9 mouse cellular contexts compared by ENCODE assay signal in genomic region chr4:41698421-41699016, GRCm38 (mm10). TPM values are rescaled to one million over a fixed set of nuclear protein-coding genes. Genes with fewer than 3 reads are reported as not detected.
DNase-seq lines count a peak whose midpoint lies in the region; ATAC-seq lines count a peak whose summit lies in the region.
"Not testable (repeated sequence)": the region's sequence is repeated elsewhere in the genome, so short reads cannot be mapped to it uniquely, and the experiment has no call there.
"Had no signal": no experiment of that assay in that cellular context is flagged by ENCODE, and none has a peak within 500 bp of the region (broad histone marks: within the 10 kb centered on the region; RNA-seq: fewer than 3 reads in every experiment).

No protein-coding gene starts in this region.

- H3K9ac ChIP-seq in heart, embryonic 11.5 days (ENCODE audit: low read depth, low read length); hindbrain, embryonic 14.5 days; midbrain, embryonic 13.5 days (replicated peaks): not testable (repeated sequence)

- WGBS in heart, embryonic 11.5 days (ENCODE audit: insufficient replicate concordance): 9% methylated on average over 19 of the region's 32 CpGs
- WGBS in hindbrain, embryonic 14.5 days: 7% methylated on average over 19 of the region's 32 CpGs
- 9% methylated on average over 14 of the region's 32 CpGs for WGBS in midbrain, embryonic 13.5 days

- not testable (repeated sequence) for H3K36me3 ChIP-seq in heart, embryonic 11.5 days (ENCODE audit: control insufficient read depth, insufficient read depth, low read length); hindbrain, embryonic 14.5 days (replicated peaks; ENCODE audit: control insufficient read depth, insufficient read depth); midbrain, embryonic 13.5 days

- H3K4me2 ChIP-seq in heart, embryonic 11.5 days: peak overlapping the region; percentile 34
- peak overlapping the region; percentile 37 for H3K4me2 ChIP-seq in hindbrain, embryonic 14.5 days (replicated peaks)
- peak overlapping the region; percentile 32 for H3K4me2 ChIP-seq in midbrain, embryonic 13.5 days (replicated peaks)

- H3K4me3 ChIP-seq in heart, embryonic 11.5 days (ENCODE audit: low read depth, low read length); hindbrain, embryonic 14.5 days (replicated peaks; ENCODE audit: low read length); midbrain, embryonic 13.5 days (replicated peaks): not testable (repeated sequence)

- not testable (repeated sequence) for H3K27me3 ChIP-seq in heart, embryonic 11.5 days (ENCODE audit: control insufficient read depth, insufficient read depth, low read length); hindbrain, embryonic 14.5 days (ENCODE audit: control insufficient read depth, insufficient read depth, low read length); midbrain, embryonic 13.5 days

- DNase-seq in adrenal gland, postnatal 36 days: peak; percentile 48 to 68
- DNase-seq in cerebellum, postnatal 36 days: peak; percentile 51 to 70
- DNase-seq in gastrocnemius, adult 18-20 months (ENCODE audit: low spot score): peak; percentile 80
- not testable (repeated sequence) for DNase-seq in hindbrain, embryonic 14.5 days (ENCODE audit: low spot score)
- peak; percentile 56 for DNase-seq in left cerebral cortex, postnatal 4 days

- not testable (repeated sequence) for H3K9me3 ChIP-seq in heart, embryonic 11.5 days (replicated peaks; ENCODE audit: control insufficient read depth, low read length); hindbrain, embryonic 14.5 days (ENCODE audit: control insufficient read depth, low read length); midbrain, embryonic 13.5 days

- H3K27ac ChIP-seq in heart, embryonic 11.5 days (ENCODE audit: low read depth, low read length); hindbrain, embryonic 14.5 days; midbrain, embryonic 13.5 days: not testable (repeated sequence)

- intact Hi-C loops in left cerebral cortex, postnatal 4 days (cut with DNase I): not testable (repeated sequence)

- ATAC-seq in heart, embryonic 11.5 days (replicated peaks; ENCODE audit: insufficient number of reproducible peaks, low FRiP score, low TSS enrichment); hindbrain, embryonic 14.5 days (ENCODE audit: low FRiP score); midbrain, embryonic 13.5 days: not testable (repeated sequence)

- not testable (repeated sequence) for H3K4me1 ChIP-seq in heart, embryonic 11.5 days (ENCODE audit: control insufficient read depth, insufficient read depth, low read length); hindbrain, embryonic 14.5 days (replicated peaks; ENCODE audit: control insufficient read depth, insufficient read depth, low read length); midbrain, embryonic 13.5 days (replicated peaks)

RNA-seq across cellular contexts. Expression of gene Il11ra1, which starts 1.3 kb away (rescaled TPM):
- total RNA-seq in adrenal gland, postnatal 36 days (2021): 10 to 100 TPM; 79.1 to 85.0 TPM
- 10 to 100 TPM; 44.7 to 53.1 TPM for total RNA-seq in gastrocnemius, adult 18-20 months (2021)
- 128 and 137 TPM in 2 replicates for polyA plus RNA-seq in heart, embryonic 11.5 days (2014; fragmentation: Nextera tagmentation; extraction: Ambion mirVana)
- 39.9 and 40.6 TPM in 2 replicates for polyA plus RNA-seq in hindbrain, embryonic 14.5 days (2014; fragmentation: Nextera tagmentation; extraction: Ambion mirVana)
- total RNA-seq in left cerebral cortex, postnatal 4 days (2021): 10 to 100 TPM; 17.8 to 20.7 TPM
- polyA plus RNA-seq in midbrain, embryonic 13.5 days (2015; fragmentation: Nextera tagmentation; extraction: Ambion mirVana): 34.0 and 34.9 TPM in 2 replicates

RNA-seq across cellular contexts. Expression of gene Cntfr, which starts 1.6 kb away (rescaled TPM):
- total RNA-seq in adrenal gland, postnatal 36 days (2021): 10 to 100 TPM; 39.3 to 40.3 TPM
- total RNA-seq in gastrocnemius, adult 18-20 months (2021): 10 to 100 TPM; 14.4 to 47.1 TPM
- polyA plus RNA-seq in heart, embryonic 11.5 days (2014; fragmentation: Nextera tagmentation; extraction: Ambion mirVana): 4.1 and 4.3 TPM in 2 replicates
- polyA plus RNA-seq in hindbrain, embryonic 14.5 days (2014; fragmentation: Nextera tagmentation; extraction: Ambion mirVana): 19.2 and 21.8 TPM in 2 replicates
- 10 to 100 TPM; 60.5 to 61.7 TPM for total RNA-seq in left cerebral cortex, postnatal 4 days (2021)
- 27.6 and 32.7 TPM in 2 replicates for polyA plus RNA-seq in midbrain, embryonic 13.5 days (2015; fragmentation: Nextera tagmentation; extraction: Ambion mirVana)

RNA-seq across cellular contexts. Expression of gene Rpp25l, which starts 14.8 kb away (rescaled TPM):
- 10 to 100 TPM; 39.2 to 42.6 TPM for total RNA-seq in adrenal gland, postnatal 36 days (2021)
- total RNA-seq in gastrocnemius, adult 18-20 months (2021): 10 to 100 TPM; 46.9 to 48.3 TPM
- 50.2 and 51.6 TPM in 2 replicates for polyA plus RNA-seq in heart, embryonic 11.5 days (2014; fragmentation: Nextera tagmentation; extraction: Ambion mirVana)
- 57.5 and 60.5 TPM in 2 replicates for polyA plus RNA-seq in hindbrain, embryonic 14.5 days (2014; fragmentation: Nextera tagmentation; extraction: Ambion mirVana)
- total RNA-seq in left cerebral cortex, postnatal 4 days (2021): 10 to 100 TPM; 32.2 to 34.5 TPM
- 63.9 and 67.4 TPM in 2 replicates for polyA plus RNA-seq in midbrain, embryonic 13.5 days (2015; fragmentation: Nextera tagmentation; extraction: Ambion mirVana)

RNA-seq across cellular contexts. Expression of gene Dctn3, which starts 24.5 kb away (rescaled TPM):
- 100 to 1,000 TPM; 103 to 123 TPM for total RNA-seq in adrenal gland, postnatal 36 days (2021)
- 10 to 100 TPM; 42.5 to 45.3 TPM for total RNA-seq in gastrocnemius, adult 18-20 months (2021)
- polyA plus RNA-seq in heart, embryonic 11.5 days (2014; fragmentation: Nextera tagmentation; extraction: Ambion mirVana): 120 and 126 TPM in 2 replicates
- 271 and 274 TPM in 2 replicates for polyA plus RNA-seq in hindbrain, embryonic 14.5 days (2014; fragmentation: Nextera tagmentation; extraction: Ambion mirVana)
- 100 to 1,000 TPM; 161 to 166 TPM for total RNA-seq in left cerebral cortex, postnatal 4 days (2021)
- 270 and 278 TPM in 2 replicates for polyA plus RNA-seq in midbrain, embryonic 13.5 days (2015; fragmentation: Nextera tagmentation; extraction: Ambion mirVana)

RNA-seq across cellular contexts. Expression of gene Arid3c, which starts 32.4 kb away (rescaled TPM):
- not detected for total RNA-seq in adrenal gland, postnatal 36 days (2021)
- not detected for total RNA-seq in gastrocnemius, adult 18-20 months (2021)
- polyA plus RNA-seq in heart, embryonic 11.5 days (2014; fragmentation: Nextera tagmentation; extraction: Ambion mirVana): not detected in 2 replicates
- 1.0 and 1.5 TPM in 2 replicates for polyA plus RNA-seq in hindbrain, embryonic 14.5 days (2014; fragmentation: Nextera tagmentation; extraction: Ambion mirVana)
- under 1 TPM; 0.22 to 0.26 TPM for total RNA-seq in left cerebral cortex, postnatal 4 days (2021)
- 0.26 and 0.32 TPM in 2 replicates for polyA plus RNA-seq in midbrain, embryonic 13.5 days (2015; fragmentation: Nextera tagmentation; extraction: Ambion mirVana)
- total RNA-seq: layer of hippocampus, postnatal 36 days; liver, adult 2 months had no signal
- polyA plus RNA-seq: liver, adult 2 months had no signal
